Mouse (Mus musculus) liver, embryonic 12.5 days (tissue): ENCODE results near the gene Gdf7. TPM values are rescaled to one million over a fixed set of nuclear protein-coding genes. Genes with fewer than 3 reads are reported as not detected.

Source experiments
- ATAC-seq: fragments of 200-750 bp; cut with Nextera tagmentation; 2 replicates; pipeline ENCODE4 v1.8.0; 2017; ENCODE audit warnings: moderate number of reproducible peaks, mild to moderate bottlenecking, moderate library complexity
- H3K27ac ChIP-seq: fragments of 300-500 bp; sonication (generic); 2 replicates; pipeline ENCODE4 v1.5.1; 2016; ENCODE audit warnings: mild to moderate bottlenecking
- H3K27me3 ChIP-seq: fragments of 300-500 bp; sonication (generic); replicated peaks from 2 replicates; pipeline ENCODE4 v1.6.1; 2016; ENCODE audit warnings: mild to moderate bottlenecking, moderate library complexity
- H3K36me3 ChIP-seq: fragments of 300-500 bp; sonication (generic); 2 replicates; pipeline ENCODE4 v1.6.1; 2016; ENCODE audit warnings: mild to moderate bottlenecking, moderate library complexity
- H3K4me1 ChIP-seq: fragments of 300-500 bp; sonication (generic); 2 replicates; pipeline ENCODE4 v1.6.1; 2016
- H3K4me2 ChIP-seq: fragments of 300-500 bp; sonication (generic); 2 replicates; pipeline ENCODE4 v1.6.1; 2016; ENCODE audit warnings: mild to moderate bottlenecking, moderate library complexity
- H3K4me3 ChIP-seq: fragments of 300-500 bp; sonication (generic); 2 replicates; pipeline ENCODE4 v1.5.1; 2016; ENCODE audit warnings: mild to moderate bottlenecking, moderate library complexity
- H3K9ac ChIP-seq: fragments of 300-500 bp; sonication (generic); 2 replicates; pipeline ENCODE4 v1.6.1; 2016; ENCODE audit warnings: mild to moderate bottlenecking, moderate library complexity
- H3K9me3 ChIP-seq: fragments of 300-500 bp; sonication (generic); replicated peaks from 2 replicates; pipeline ENCODE4 v1.6.1; 2016; ENCODE audit warnings: mild to moderate bottlenecking, moderate library complexity
- WGBS: fragments of 180-500 bp; shearing (Covaris S2); methylation state at CpG from one replicate; pipeline ENCODE4 v1.1.7; 2016; ENCODE audit not compliant: insufficient replicate concordance; 5-methylcytosine and 5-hydroxymethylcytosine counted together
- polyA plus RNA-seq: library from polyadenylated mRNA; unstranded; fragments of >200 nt; fragmentation: Nextera tagmentation; extraction: Ambion mirVana; gene quantifications from 2 replicates; pipeline ENCODE4 v1.2.1, GENCODE M21; 2016

Gdf7 gene
- polyA plus RNA-seq, 1 experiment from 2014 or later, result not detected

GRCm38 (mm10) chr12:8325943-8326522 lies 24.3 kb upstream of the Gdf7 start:
- Histone ChIP-seq H3K9ac (no peak overlapping the region), H3K27me3 (no peaks in the 10 kb centered on the region), H3K9me3 (no peaks in the 10 kb centered on the region), H3K4me2 (no peak overlapping the region), H3K4me3 (no peak overlapping the region), H3K4me1 (no peaks in the 10 kb centered on the region), H3K27ac (no peak overlapping the region), H3K36me3 (peaks cover 27% of the 10 kb centered on the region; the same call in 1 of the 2 replicates)
- WGBS, result 88% methylated on average over 17 of the region's 17 CpGs
- no peak for ATAC-seq

- ATAC-seq, result no peak
- Histone ChIP-seq H3K9ac (no peak overlapping the region), H3K4me1 (no peaks in the 10 kb centered on the region), H3K4me3 (no peak overlapping the region), H3K27ac (no peak overlapping the region), H3K27me3 (no peaks in the 10 kb centered on the region), H3K4me2 (no peak overlapping the region), H3K36me3 (peaks cover 27% of the 10 kb centered on the region; the same call in 1 of the 2 replicates), H3K9me3 (no peaks in the 10 kb centered on the region)
- 84% methylated on average over 13 of the region's 13 CpGs for WGBS
These were observed 23.6 kb upstream of the Gdf7 start for GRCm38 (mm10) chr12:8325245-8325942.

GRCm38 (mm10) chr12:8324086-8324485 lies 22.3 kb upstream of the Gdf7 start:
- Histone ChIP-seq H3K4me1 (no peaks in the 10 kb centered on the region), H3K27ac (no peak overlapping the region), H3K27me3 (no peaks in the 10 kb centered on the region), H3K9ac (no peak overlapping the region), H3K36me3 (peaks cover 26% of the 10 kb centered on the region; the same call in 1 of the 2 replicates), H3K9me3 (no peaks in the 10 kb centered on the region), H3K4me3 (no peak overlapping the region), H3K4me2 (no peak overlapping the region)
- ATAC-seq, result no peak
- WGBS, result 76% methylated on average over 10 of the region's 10 CpGs

- Histone ChIP-seq H3K4me1 (no peaks in the 10 kb centered on the region), H3K27ac (no peak overlapping the region), H3K27me3 (no peaks in the 10 kb centered on the region), H3K4me3 (no peak overlapping the region), H3K4me2 (no peak overlapping the region), H3K9me3 (no peaks in the 10 kb centered on the region), H3K9ac (no peak overlapping the region), H3K36me3 (peaks cover 27% of the 10 kb centered on the region)
- no peak for ATAC-seq
- 77% methylated on average over 10 of the region's 10 CpGs for WGBS
These were observed 19.8 kb upstream of the Gdf7 start for GRCm38 (mm10) chr12:8321506-8321905.

DNA sequence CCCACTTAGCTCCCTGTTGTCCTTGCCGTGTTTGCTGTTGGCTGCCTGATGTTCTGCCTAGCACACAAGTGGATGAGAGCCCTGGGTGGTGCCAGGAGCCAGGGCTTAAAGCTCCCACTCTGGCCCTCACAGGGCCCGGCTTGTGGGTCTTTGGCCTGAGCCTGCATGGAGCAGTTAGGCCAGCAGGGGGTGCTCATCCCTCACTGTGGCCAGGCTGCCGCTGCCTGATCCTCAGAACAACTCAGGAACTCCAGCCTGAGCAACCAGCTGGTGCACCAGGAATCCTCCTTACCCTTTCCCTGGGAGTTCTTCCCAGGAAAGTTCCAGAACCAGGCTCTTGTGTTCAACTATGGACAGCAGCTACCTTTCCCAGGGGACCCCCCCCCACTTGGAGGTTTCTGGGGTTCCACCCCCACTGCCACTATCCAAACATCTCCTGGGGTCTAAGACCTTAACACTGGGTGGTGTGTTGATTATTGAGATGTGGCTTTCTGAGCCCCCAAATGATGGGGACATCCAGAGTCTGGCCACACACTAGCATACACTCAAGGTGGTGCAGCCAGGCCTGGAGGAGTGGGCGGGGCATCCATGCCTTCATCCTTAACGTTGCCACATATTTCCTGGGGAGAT lies 18.4 kb upstream of the Gdf7 start:
- Histone ChIP-seq H3K4me1 (no peaks in the 10 kb centered on the region), H3K9ac (no peak overlapping the region), H3K27ac (no peak overlapping the region), H3K4me3 (no peak overlapping the region), H3K36me3 (peaks cover 27% of the 10 kb centered on the region), H3K27me3 (no peaks in the 10 kb centered on the region), H3K9me3 (no peaks in the 10 kb centered on the region), H3K4me2 (no peak overlapping the region)
- 45% methylated on average over 5 of the region's 5 CpGs for WGBS
- peak; percentile 7; the same call in 1 of the 2 replicates for ATAC-seq

DNA sequence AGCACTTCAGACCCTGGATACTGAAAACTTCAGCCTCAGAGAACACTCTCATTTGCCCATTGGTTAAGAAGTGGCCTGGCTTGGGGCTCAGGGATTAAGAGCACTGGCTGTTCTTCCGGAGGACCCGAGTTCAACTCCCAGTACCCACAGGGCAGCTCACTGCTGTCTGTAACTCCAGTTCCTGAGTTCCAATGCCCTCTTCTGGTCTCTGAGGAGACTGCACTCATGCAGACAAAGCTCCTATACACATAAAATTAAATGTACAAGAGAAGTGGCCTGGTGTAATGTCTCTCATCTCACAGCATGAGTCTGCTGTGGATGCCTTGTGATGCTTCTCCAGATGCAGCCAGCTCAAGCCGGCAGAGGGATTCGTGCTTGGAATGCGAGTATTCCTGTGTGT lies 14.8 kb upstream of the Gdf7 start:
- Histone ChIP-seq H3K4me1 (peaks cover 9% of the 10 kb centered on the region; the same call in 1 of the 2 replicates), H3K4me2 (no peak overlapping the region), H3K27ac (no peak overlapping the region), H3K9me3 (no peaks in the 10 kb centered on the region), H3K36me3 (peaks cover 14% of the 10 kb centered on the region), H3K4me3 (no peak overlapping the region), H3K9ac (no peak overlapping the region), H3K27me3 (peaks cover 11% of the 10 kb centered on the region)
- 67% methylated on average over 5 of the region's 5 CpGs for WGBS
- ATAC-seq, result no peak

DNA sequence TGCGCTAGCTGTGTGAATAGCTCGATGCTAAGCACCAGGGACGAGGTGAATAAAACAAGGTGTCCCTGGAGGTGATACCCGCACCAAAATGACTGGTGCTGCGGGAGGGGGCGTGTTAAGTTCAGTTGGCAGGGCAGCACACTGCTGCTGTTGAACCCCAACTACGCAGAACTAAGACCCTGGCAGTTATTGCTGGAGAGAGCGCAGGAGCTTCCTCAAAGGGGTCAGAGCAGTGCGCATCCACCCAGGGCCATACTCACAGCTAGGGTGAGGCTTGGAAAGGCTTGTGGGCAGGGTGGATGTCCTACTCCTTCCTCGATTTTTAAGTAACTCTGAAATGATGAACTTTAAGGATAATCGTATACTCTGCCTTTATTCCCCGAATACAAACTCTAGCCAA lies 12.0 kb upstream of the Gdf7 start:
- no peak overlapping the region for H3K27ac ChIP-seq
- peak overlapping the region; percentile 71 for H3K9ac ChIP-seq
- ATAC-seq, result peak; percentile 11; the same call in 1 of the 2 replicates
- H3K4me1 ChIP-seq, result peaks cover 9% of the 10 kb centered on the region; the same call in 1 of the 2 replicates
- H3K27me3 ChIP-seq, result peaks cover 31% of the 10 kb centered on the region
- 17% methylated on average over 12 of the region's 12 CpGs for WGBS
- peaks cover 10% of the 10 kb centered on the region for H3K36me3 ChIP-seq
- H3K4me3 ChIP-seq, result peak overlapping the region; percentile 67
- H3K9me3 ChIP-seq, result no peaks in the 10 kb centered on the region
- H3K4me2 ChIP-seq, result peak overlapping the region; percentile 89

- H3K27me3 ChIP-seq, result peaks cover 33% of the 10 kb centered on the region
- H3K9me3 ChIP-seq, result no peaks in the 10 kb centered on the region
- peak within 1 kb of the TSS; percentile 71 for H3K9ac ChIP-seq
- peak within 1 kb of the TSS; percentile 67 for H3K4me3 ChIP-seq
- H3K27ac ChIP-seq, result no peak within 1 kb of the TSS
- H3K4me2 ChIP-seq, result peak within 1 kb of the TSS; percentile 89
- peaks cover 9% of the 10 kb centered on the region; the same call in 1 of the 2 replicates for H3K4me1 ChIP-seq
- WGBS, result under 1% methylated on average over 38 of the region's 38 CpGs
- peak; percentile 78 for ATAC-seq
- peaks cover 10% of the 10 kb centered on the region for H3K36me3 ChIP-seq
These were observed 11.6 kb upstream of the Gdf7 start, which contains the start of gene Hs1bp3 for GRCm38 (mm10) chr12:8313270-8313771. Gene Hs1bp3, plus strand, starts transcription at chr12:8313432.

DNA sequence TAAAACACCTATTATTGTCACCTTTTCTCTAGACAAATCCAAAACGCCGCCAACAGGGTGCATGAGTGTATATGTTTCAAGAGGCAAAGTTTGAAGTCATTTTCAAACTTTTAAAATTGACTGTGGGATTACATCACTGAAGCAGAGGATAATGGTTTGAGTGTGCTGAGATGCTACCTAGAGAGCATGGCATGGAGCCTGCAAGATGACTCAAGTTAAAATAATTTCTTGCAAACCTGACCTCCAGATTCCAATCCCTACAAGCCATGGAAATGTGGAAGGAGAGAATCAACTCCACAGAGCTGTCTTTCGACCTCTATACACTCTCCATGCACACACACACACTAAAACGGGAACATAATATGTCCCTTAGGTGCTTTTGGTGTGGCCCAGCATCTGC lies 10.5 kb upstream of the Gdf7 start:
- Histone ChIP-seq H3K9me3 (no peaks in the 10 kb centered on the region), H3K4me1 (peaks cover 9% of the 10 kb centered on the region; the same call in 1 of the 2 replicates), H3K36me3 (no peaks in the 10 kb centered on the region; the same call in 1 of the 2 replicates), H3K27ac (no peak overlapping the region), H3K4me2 (no peak overlapping the region), H3K4me3 (no peak overlapping the region), H3K27me3 (peaks cover 33% of the 10 kb centered on the region), H3K9ac (no peak overlapping the region)
- ATAC-seq, result no peak
- 70% methylated on average over 4 of the region's 4 CpGs for whole genome bisulfite sequencing

DNA sequence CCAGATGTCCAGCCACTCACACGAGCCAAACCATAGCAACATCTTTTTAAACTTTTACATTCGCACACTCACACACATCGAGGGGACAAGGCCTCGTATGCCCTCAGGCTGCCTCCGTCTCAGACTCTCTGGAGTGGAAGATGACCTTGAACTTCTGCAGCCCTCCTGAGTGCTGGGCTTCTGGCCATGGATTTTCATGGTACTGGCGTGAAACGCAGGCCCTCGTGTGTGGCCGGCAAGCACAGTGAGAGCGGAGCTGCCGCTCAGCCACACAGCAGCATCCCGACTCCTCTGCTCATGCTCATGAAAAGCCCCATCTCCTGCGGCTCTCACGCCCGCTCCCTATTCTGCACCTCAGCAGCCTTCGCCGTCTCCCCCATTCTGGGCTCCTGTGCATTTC lies 9.2 kb upstream of the Gdf7 start:
- 60% methylated on average over 17 of the region's 17 CpGs for WGBS
- H3K4me3 ChIP-seq, result no peak overlapping the region
- H3K27ac ChIP-seq, result no peak overlapping the region
- no peaks in the 10 kb centered on the region for H3K36me3 ChIP-seq
- no peak overlapping the region for H3K9ac ChIP-seq
- no peak for ATAC-seq
- H3K4me1 ChIP-seq, result peaks cover 9% of the 10 kb centered on the region; the same call in 1 of the 2 replicates
- H3K9me3 ChIP-seq, result no peaks in the 10 kb centered on the region
- H3K27me3 ChIP-seq, result peaks cover 35% of the 10 kb centered on the region
- H3K4me2 ChIP-seq, result no peak overlapping the region

GRCm38 (mm10) chr12:8306910-8307309 lies 5.2 kb upstream of the Gdf7 start:
- H3K9ac ChIP-seq, result no peak overlapping the region
- H3K36me3 ChIP-seq, result no peaks in the 10 kb centered on the region
- H3K27me3 ChIP-seq, result peaks cover 68% of the 10 kb centered on the region
- H3K4me2 ChIP-seq, result no peak overlapping the region
- H3K4me1 ChIP-seq, result no peaks in the 10 kb centered on the region
- 58% methylated on average over 1 of the region's 1 CpGs for WGBS
- ATAC-seq, result peak; percentile 30
- H3K9me3 ChIP-seq, result no peaks in the 10 kb centered on the region
- H3K4me3 ChIP-seq, result no peak overlapping the region
- no peak overlapping the region for H3K27ac ChIP-seq

DNA sequence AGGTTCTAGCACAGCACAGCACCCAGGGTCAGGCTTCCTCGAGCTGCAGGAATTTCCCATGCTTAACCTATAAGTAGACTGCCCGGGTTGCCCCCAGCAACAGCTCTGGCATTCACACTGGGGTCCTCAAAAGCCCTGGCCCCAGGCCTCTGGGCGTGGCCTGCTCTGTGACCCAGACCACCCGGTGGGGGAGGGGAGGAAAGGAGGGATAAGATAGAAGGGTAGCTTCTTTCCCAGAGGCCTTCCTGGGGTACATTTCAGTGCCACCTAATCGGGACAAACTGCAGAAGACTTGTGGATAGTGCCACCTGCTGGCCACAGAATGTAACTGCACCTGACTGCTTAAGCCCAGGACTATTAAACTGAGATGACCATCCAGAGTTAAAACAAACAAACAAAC lies 4.7 kb upstream of the Gdf7 start:
- Histone ChIP-seq H3K27ac (no peak overlapping the region), H3K36me3 (no peaks in the 10 kb centered on the region), H3K9ac (no peak overlapping the region), H3K4me2 (no peak overlapping the region), H3K4me1 (0 out of 2 replicates have a peak, but pooled peaks cover 3% of the 10 kb centered on the region), H3K9me3 (no peaks in the 10 kb centered on the region), H3K27me3 (peaks cover 68% of the 10 kb centered on the region), H3K4me3 (no peak overlapping the region)
- ATAC-seq, result peak; percentile 22
- 12% methylated on average over 5 of the region's 5 CpGs for WGBS
